Mouse (Mus musculus) megakaryocyte, embryonic 14.5 days (primary cell): Measurements from ENCODE around the gene Clec4n. TPM values are rescaled to one million over a fixed set of nuclear protein-coding genes. Genes with fewer than 3 reads are reported as not detected.
"Not testable (repeated sequence)": the region's sequence is repeated elsewhere in the genome, so short reads cannot be mapped to it uniquely, and the experiment has no call there.

Experiments used
- H3K27me3 ChIP-seq: replicated peaks from 2 replicates; pipeline ENCODE3; 2012; ENCODE audit warnings: inconsistent platforms
- H3K36me3 ChIP-seq: replicated peaks from 2 replicates; pipeline ENCODE3; 2012; ENCODE audit warnings: low read length, inconsistent platforms, mixed read lengths
- H3K4me1 ChIP-seq: 2 replicates; pipeline ENCODE4 v1.6.1; 2012; ENCODE audit warnings: inconsistent platforms
- H3K4me3 ChIP-seq: replicated peaks from 2 replicates; pipeline ENCODE3; 2012; ENCODE audit warnings: moderate library complexity, mild to moderate bottlenecking, inconsistent platforms
- H3K9me3 ChIP-seq: 2 replicates; pipeline ENCODE4 v1.6.1; 2012; ENCODE audit warnings: inconsistent platforms
- FLI1 ChIP-seq: IDR thresholded peaks from 2 replicates; pipeline ENCODE4 v1.6.1; 2012; ENCODE audit warnings: low read length, inconsistent platforms, mixed read lengths
- GATA1 ChIP-seq: IDR thresholded peaks from 3 replicates; pipeline ENCODE4 v1.6.1; 2012; ENCODE audit warnings: mixed read lengths, low read length, inconsistent platforms, borderline replicate concordance
- polyA plus RNA-seq: library from polyadenylated mRNA; stranded (reverse); fragments of >175 nt; gene quantifications from 2 replicates; pipeline ENCODE4 v1.2.3, GENCODE M21; 2012; ENCODE audit warnings: low replicate concordance; ENCODE audit not compliant: insufficient read depth

Clec4n gene
- polyA plus RNA-seq, 1 experiment, result 8.3 TPM

DNA sequence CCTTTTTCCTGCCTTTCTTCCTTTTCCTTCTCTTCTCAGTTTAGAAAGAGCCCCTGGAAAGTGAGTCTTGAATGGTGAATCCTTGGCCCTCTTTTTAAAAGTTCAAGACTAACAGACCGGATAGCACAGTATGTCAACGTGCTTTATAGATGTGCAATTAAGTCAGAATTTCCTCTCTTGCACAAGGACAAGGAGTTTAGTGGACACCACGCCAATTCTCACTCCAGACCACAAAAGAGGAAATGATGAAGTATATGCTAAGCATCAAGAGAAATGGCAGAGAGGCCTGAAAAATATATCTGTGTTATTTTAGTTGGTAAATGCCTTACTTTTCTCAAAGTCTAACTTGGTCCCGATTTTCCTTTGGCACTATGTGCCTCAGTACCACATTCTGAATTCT is 60.1 kb downstream of the Clec4n start, which contains the start of gene Clec4e:
Gene Clec4e (minus strand): TSS at position 118 of the 400 bp plus-strand sequence.
- Histone ChIP-seq H3K9me3 (no peaks in the 10 kb centered on the region), H3K4me1 (peaks cover 79% of the 10 kb centered on the region), H3K27me3 (no peaks in the 10 kb centered on the region), H3K4me3 (peak within 1 kb of the TSS; percentile 85), H3K36me3 (no peaks in the 10 kb centered on the region)
- no peak for TF ChIP-seq FLI1
- TF ChIP-seq GATA1, result no peak

DNA sequence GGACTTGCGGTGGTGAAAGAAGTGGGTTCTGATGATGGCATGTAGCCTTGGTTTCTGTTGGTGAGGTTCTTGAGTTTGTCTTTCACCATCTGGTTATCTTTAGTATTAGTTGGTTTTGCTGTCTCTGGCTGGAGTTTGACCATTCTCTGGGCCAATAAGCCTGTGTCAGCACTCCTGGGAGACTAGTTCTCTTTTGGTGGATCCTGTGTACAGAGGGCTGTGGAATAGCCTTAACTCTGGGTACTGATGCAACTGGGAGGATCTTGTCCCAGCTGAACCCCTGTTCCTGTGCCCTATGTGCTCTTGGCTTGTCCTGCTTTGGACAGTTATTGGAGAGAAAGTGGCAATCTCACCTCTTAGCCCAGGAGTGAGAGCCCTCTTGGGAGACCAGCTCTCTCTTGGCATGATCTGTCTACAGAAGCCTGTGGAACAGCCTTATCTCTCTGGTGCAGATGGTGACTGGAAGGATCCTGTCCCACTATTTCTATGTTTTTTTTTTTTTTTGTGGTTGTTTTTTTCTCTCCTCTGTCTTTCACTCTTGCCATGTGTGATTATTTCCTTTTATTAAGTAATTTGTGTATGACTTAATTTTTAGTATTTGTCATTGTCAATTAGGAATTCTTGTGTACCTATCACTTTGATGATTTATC is 63.2 kb downstream of the Clec4n start:
- H3K4me1 ChIP-seq, result peaks cover 69% of the 10 kb centered on the region
- TF ChIP-seq FLI1 (no peak), GATA1 (peak; percentile 40; the same call in 1 of the 3 replicates)
- H3K36me3 ChIP-seq, result no peaks in the 10 kb centered on the region
- H3K4me3 ChIP-seq, result peak overlapping the region; percentile 80
- H3K9me3 ChIP-seq, result no peaks in the 10 kb centered on the region
- no peaks in the 10 kb centered on the region for H3K27me3 ChIP-seq

DNA sequence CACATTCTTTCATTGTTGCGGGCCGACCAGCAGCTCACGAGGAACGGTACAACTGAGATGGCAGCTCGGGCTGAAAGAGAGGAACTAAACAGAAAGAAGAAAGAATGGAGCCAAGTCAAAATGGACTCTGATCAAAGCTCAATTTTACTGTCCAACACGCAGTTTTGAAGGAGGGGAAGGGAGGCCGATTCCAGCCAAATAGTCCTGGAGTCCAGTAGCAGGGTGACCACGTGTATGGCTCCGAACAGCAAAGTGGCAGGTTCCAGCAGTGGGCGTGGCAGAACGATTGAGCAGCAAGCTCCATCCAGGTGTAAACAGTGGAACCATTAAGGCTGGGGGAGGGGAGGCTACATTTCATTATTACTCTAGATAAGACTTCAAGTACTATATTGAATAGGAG is 63.9 kb downstream of the Clec4n start:
- H3K9me3 ChIP-seq, H3K36me3 ChIP-seq, H3K27me3 ChIP-seq, H3K4me3 ChIP-seq: not testable (repeated sequence)
- H3K4me1 ChIP-seq, result peaks cover 63% of the 10 kb centered on the region

Other genes starting within 250 kb of the Clec4n start
- not detected in 2 replicates for gene Clec4a4, start 239.5 kb upstream of the Clec4n start, polyA plus RNA-seq
- not detected in 2 replicates for gene Clec4b1, start 179.9 kb upstream of the Clec4n start, polyA plus RNA-seq
- gene Clec4a2, start 123.4 kb upstream of the Clec4n start, polyA plus RNA-seq, result 3.7 TPM in 1 of 2 replicates, not detected in the other
- gene Clec4b2, start 57.0 kb upstream of the Clec4n start, polyA plus RNA-seq, result not detected in 2 replicates
- 4.7 TPM in 1 of 2 replicates, not detected in the other for gene Clec4d, start 32.3 kb downstream of the Clec4n start, polyA plus RNA-seq
- gene Clec4e, start 60.0 kb downstream of the Clec4n start, polyA plus RNA-seq, result 1.0 TPM in 1 of 2 replicates, not detected in the other
- gene Vmn2r19, start 78.5 kb downstream of the Clec4n start, polyA plus RNA-seq, result not detected in 2 replicates
- not detected in 2 replicates for gene Vmn2r20, start 188.3 kb downstream of the Clec4n start, polyA plus RNA-seq